Mouse (Mus musculus) olfactory bulb, adult 2 months (tissue): ENCODE results near the gene Tmem248. TPM values are rescaled to one million over a fixed set of nuclear protein-coding genes. Genes with fewer than 3 reads are reported as not detected.

ENCODE experiments used
- H3K27ac ChIP-seq: fragments of 200-500 bp; 2 replicates; pipeline ENCODE4 v1.5.1; 2012; ENCODE audit warnings: low read depth, low read length; ENCODE audit not compliant: insufficient read depth
- H3K4me1 ChIP-seq: fragments of 200-500 bp; 2 replicates; pipeline ENCODE4 v1.6.1; 2012; ENCODE audit warnings: low read length; ENCODE audit not compliant: control insufficient read depth, insufficient read depth
- H3K4me3 ChIP-seq: fragments of 200-500 bp; 2 replicates; pipeline ENCODE4 v1.5.1; 2012; ENCODE audit warnings: mild to moderate bottlenecking, low read depth, low read length, moderate library complexity; ENCODE audit not compliant: insufficient read depth
- CTCF ChIP-seq: fragments of 200-500 bp; IDR thresholded peaks from 2 replicates; pipeline ENCODE4 v1.5.1; 2012; ENCODE audit warnings: low read depth, mild to moderate bottlenecking, low read length, moderate library complexity; ENCODE audit not compliant: insufficient read depth
- POLR2A ChIP-seq: fragments of 200-500 bp; IDR thresholded peaks from 2 replicates; pipeline ENCODE4 v1.6.1; 2012; ENCODE audit warnings: mild to moderate bottlenecking, low read depth, low read length, moderate library complexity; ENCODE audit not compliant: insufficient read depth
- WGBS: fragments of 180-500 bp; shearing (Covaris S2); methylation state at CpG from one replicate; pipeline ENCODE4 v1.1.7; 2018; 5-methylcytosine and 5-hydroxymethylcytosine counted together
- polyA plus RNA-seq: library from polyadenylated mRNA; stranded (reverse); fragments of >200 nt; gene quantifications from 2 replicates; pipeline ENCODE4 v1.2.4, GENCODE M21; 2012; ENCODE audit warnings: low replicate concordance; ENCODE audit not compliant: missing spikeins, insufficient read depth, insufficient read length

The Tmem248 gene
- polyA plus RNA-seq, 1 experiment, result not detected

GRCm38 (mm10) chr5:130196307-130196706, 20.6 kb upstream of the Tmem248 start:
- 53% methylated on average over 1 of the region's 1 CpGs for WGBS
- TF ChIP-seq POLR2A (no peak), CTCF (no peak)
- H3K27ac ChIP-seq, result no peak overlapping the region
- no peak overlapping the region for H3K4me3 ChIP-seq
- H3K4me1 ChIP-seq, result no peaks in the 10 kb centered on the region

- 87% methylated on average over 3 of the region's 3 CpGs for WGBS
- TF ChIP-seq CTCF, result no peak
- TF ChIP-seq POLR2A, result no peak
- H3K4me1 ChIP-seq, result no peaks in the 10 kb centered on the region
- H3K4me3 ChIP-seq, result no peak overlapping the region
- no peak overlapping the region for H3K27ac ChIP-seq
Measured at GRCm38 (mm10) chr5:130197454-130197853, 19.4 kb upstream of the Tmem248 start.

- Histone ChIP-seq H3K4me3 (no peak overlapping the region), H3K4me1 (no peaks in the 10 kb centered on the region), H3K27ac (no peak overlapping the region)
- WGBS, result 94% methylated on average over 7 of the region's 7 CpGs
- TF ChIP-seq POLR2A (no peak), CTCF (no peak)
Measured at GRCm38 (mm10) chr5:130197981-130198380, 18.9 kb upstream of the Tmem248 start.

GRCm38 (mm10) chr5:130200233-130201029, 16.4 kb upstream of the Tmem248 start:
- 85% methylated on average over 10 of the region's 10 CpGs for WGBS
- TF ChIP-seq POLR2A, result no peak
- no peak for TF ChIP-seq CTCF
- Histone ChIP-seq H3K4me3 (no peak overlapping the region), H3K27ac (no peak overlapping the region), H3K4me1 (peaks cover 3% of the 10 kb centered on the region; the same call in 1 of the 2 replicates)

- Histone ChIP-seq H3K4me3 (no peak overlapping the region), H3K4me1 (peaks cover 3% of the 10 kb centered on the region; the same call in 1 of the 2 replicates), H3K27ac (no peak overlapping the region)
- WGBS, result 59% methylated on average over 4 of the region's 4 CpGs
- TF ChIP-seq CTCF (no peak), POLR2A (no peak)
Measured at GRCm38 (mm10) chr5:130203948-130204347, 12.9 kb upstream of the Tmem248 start.

- 80% methylated on average over 6 of the region's 6 CpGs for WGBS
- no peak overlapping the region for H3K27ac ChIP-seq
- TF ChIP-seq CTCF (no peak), POLR2A (no peak)
- H3K4me1 ChIP-seq, result peaks cover 3% of the 10 kb centered on the region; the same call in 1 of the 2 replicates
- no peak overlapping the region for H3K4me3 ChIP-seq
Measured at GRCm38 (mm10) chr5:130204560-130204959, 12.3 kb upstream of the Tmem248 start.

GRCm38 (mm10) chr5:130205441-130206023, 11.3 kb upstream of the Tmem248 start:
- Histone ChIP-seq H3K27ac (no peak overlapping the region), H3K4me1 (peaks cover 3% of the 10 kb centered on the region; the same call in 1 of the 2 replicates), H3K4me3 (no peak overlapping the region)
- no peak for TF ChIP-seq CTCF
- no peak for TF ChIP-seq POLR2A
- WGBS, result 92% methylated on average over 3 of the region's 3 CpGs

GRCm38 (mm10) chr5:130207299-130207698, 9.6 kb upstream of the Tmem248 start:
- 88% methylated on average over 4 of the region's 4 CpGs for whole genome bisulfite sequencing
- H3K4me3 ChIP-seq, result no peak overlapping the region
- peaks cover 3% of the 10 kb centered on the region; the same call in 1 of the 2 replicates for H3K4me1 ChIP-seq
- TF ChIP-seq CTCF, result no peak
- no peak for TF ChIP-seq POLR2A
- H3K27ac ChIP-seq, result no peak overlapping the region

GRCm38 (mm10) chr5:130212956-130213355, 3.9 kb upstream of the Tmem248 start:
- Histone ChIP-seq H3K27ac (no peak overlapping the region), H3K4me3 (no peak overlapping the region), H3K4me1 (no peaks in the 10 kb centered on the region)
- 83% methylated on average over 11 of the region's 11 CpGs for WGBS
- TF ChIP-seq CTCF (no peak), POLR2A (no peak)

- Histone ChIP-seq H3K4me3 (no peak overlapping the region), H3K4me1 (no peaks in the 10 kb centered on the region), H3K27ac (no peak overlapping the region)
- WGBS, result 83% methylated on average over 4 of the region's 4 CpGs
- TF ChIP-seq POLR2A (no peak), CTCF (no peak)
Measured at GRCm38 (mm10) chr5:130217406-130217805, 525 bp downstream of the Tmem248 start.
